Mouse (Mus musculus): ENCODE data around the gene Ndufs2. TPM values are rescaled to one million over a fixed set of nuclear protein-coding genes. Genes with fewer than 3 reads are reported as not detected.

The Ndufs2 gene
- polyA plus RNA-seq, 1 experiment from 2014 or later: 188 TPM

DNA sequence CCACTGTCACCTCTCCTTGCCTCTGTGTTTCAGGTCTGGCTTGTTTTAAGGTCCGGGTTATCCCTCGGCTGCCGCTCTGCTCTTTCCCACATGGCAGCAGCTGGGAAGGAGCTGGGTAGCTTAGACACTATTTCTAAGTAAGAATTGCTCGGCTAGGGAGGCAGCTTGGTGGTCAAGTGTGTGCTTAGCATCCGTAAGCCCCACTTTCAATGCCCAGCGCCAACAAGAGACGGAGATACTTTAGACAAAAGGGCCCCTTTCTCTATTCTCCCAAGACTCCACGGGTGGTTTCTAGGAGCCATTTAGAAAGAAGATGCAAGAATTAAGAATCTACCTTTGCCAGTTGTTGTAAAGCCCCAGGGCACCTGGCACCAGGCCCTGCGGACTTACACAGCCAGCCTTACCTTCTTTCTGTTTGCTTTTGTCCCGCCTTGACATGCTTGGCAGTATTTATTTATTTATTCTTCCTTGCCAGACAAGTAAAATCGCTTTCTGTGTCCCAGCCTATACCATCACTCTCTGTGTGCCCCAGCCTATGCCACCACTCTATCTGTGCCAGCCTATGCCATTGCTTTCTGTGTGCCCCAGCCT is 24.1 kb upstream of the Ndufs2 start:
- no peak for TF ChIP-seq EP300 (IDR thresholded peaks at IDR 0.05)
- no peak for TF ChIP-seq CTCF (IDR thresholded peaks at IDR 0.05)
- peaks cover 34% of the 10 kb centered on the region; the same call in 1 of the 2 replicates for H3K36me3 ChIP-seq (ENCODE audit: insufficient read depth, low read length)
- ATAC-seq (no peak), DNase-seq (ENCODE audit: low spot score) (no peak)
- H3K9me3 ChIP-seq (ENCODE audit: low read length): no peaks in the 10 kb centered on the region
- no peak overlapping the region for H3K4me2 ChIP-seq (replicated peaks; ENCODE audit: low read depth, low read length)
- peaks cover 9% of the 10 kb centered on the region; the same call in 1 of the 2 replicates for H3K4me1 ChIP-seq (ENCODE audit: insufficient read depth, low read depth, low read length)
- WGBS: 63% methylated on average over 11 of the region's 11 CpGs
- H3K27ac ChIP-seq (ENCODE audit: low read length): no peak overlapping the region
- H3K4me3 ChIP-seq (ENCODE audit: low read depth, low read length): no peak overlapping the region
- H3K9ac ChIP-seq (replicated peaks; ENCODE audit: low read depth): no peak overlapping the region
- H3K27me3 ChIP-seq (replicated peaks; ENCODE audit: insufficient read depth, low read length): no peaks in the 10 kb centered on the region

DNA sequence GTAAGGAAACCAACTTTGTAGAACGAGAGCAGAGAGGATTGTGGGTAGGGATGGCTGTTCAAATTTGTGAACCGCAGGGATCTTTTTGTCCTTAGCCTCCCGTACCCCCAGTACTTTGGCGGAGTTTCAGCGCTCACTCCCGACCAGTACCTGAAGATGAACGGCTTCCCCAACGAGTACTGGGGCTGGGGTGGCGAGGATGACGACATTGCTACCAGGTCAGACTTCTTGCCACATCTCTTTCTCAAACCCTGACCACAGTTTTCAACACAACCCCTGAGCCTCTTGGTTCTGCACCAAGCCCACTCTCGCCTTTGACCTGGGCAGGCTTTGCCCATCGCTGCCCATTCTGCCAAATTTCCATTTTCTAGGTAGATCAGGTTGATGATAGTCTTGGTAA is 23.0 kb upstream of the Ndufs2 start:
- no peaks in the 10 kb centered on the region for H3K9me3 ChIP-seq (ENCODE audit: low read length)
- 81% methylated on average over 12 of the region's 12 CpGs for WGBS
- ATAC-seq (no peak), DNase-seq (ENCODE audit: low spot score) (no peak)
- peaks cover 7% of the 10 kb centered on the region; the same call in 1 of the 2 replicates for H3K4me1 ChIP-seq (ENCODE audit: insufficient read depth, low read depth, low read length)
- H3K9ac ChIP-seq (replicated peaks; ENCODE audit: low read depth): no peak overlapping the region
- H3K4me2 ChIP-seq (replicated peaks; ENCODE audit: low read depth, low read length): no peak overlapping the region
- H3K27me3 ChIP-seq (replicated peaks; ENCODE audit: insufficient read depth, low read length): no peaks in the 10 kb centered on the region
- no peak overlapping the region for H3K4me3 ChIP-seq (ENCODE audit: low read depth, low read length)
- no peak for TF ChIP-seq EP300 (IDR thresholded peaks at IDR 0.05)
- no peak for TF ChIP-seq CTCF (IDR thresholded peaks at IDR 0.05)
- no peak overlapping the region for H3K27ac ChIP-seq (ENCODE audit: low read length)
- peaks cover 34% of the 10 kb centered on the region; the same call in 1 of the 2 replicates for H3K36me3 ChIP-seq (ENCODE audit: insufficient read depth, low read length)

DNA sequence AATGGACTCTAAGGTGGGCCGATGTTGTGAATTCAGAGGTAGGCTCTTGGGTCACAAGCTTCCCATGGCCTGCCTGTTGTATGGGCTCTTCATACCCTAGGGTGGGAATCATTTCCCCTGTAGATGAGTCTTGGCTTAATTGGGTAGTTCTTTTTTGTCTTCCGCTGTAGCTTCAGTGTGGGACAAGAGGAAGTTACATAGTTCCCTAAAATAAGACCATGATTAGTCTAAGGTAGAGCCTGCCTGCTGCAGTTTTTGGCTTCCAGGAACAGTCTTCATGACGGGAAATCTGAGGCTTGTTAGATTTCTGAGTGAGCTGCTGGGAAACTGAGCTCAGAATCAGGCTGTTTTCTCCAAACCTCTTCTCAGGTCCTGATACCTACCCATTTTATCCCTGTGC is 20.9 kb upstream of the Ndufs2 start:
- TF ChIP-seq EP300 (IDR thresholded peaks at IDR 0.05) (no peak), CTCF (IDR thresholded peaks at IDR 0.05) (no peak)
- no peaks in the 10 kb centered on the region for H3K27me3 ChIP-seq (replicated peaks; ENCODE audit: insufficient read depth, low read length)
- H3K4me2 ChIP-seq (replicated peaks; ENCODE audit: low read depth, low read length): peak overlapping the region; percentile 87
- no peak overlapping the region for H3K9ac ChIP-seq (replicated peaks; ENCODE audit: low read depth)
- peaks cover 30% of the 10 kb centered on the region; the same call in 1 of the 2 replicates for H3K36me3 ChIP-seq (ENCODE audit: insufficient read depth, low read length)
- peak; percentile 30 for DNase-seq (ENCODE audit: low spot score)
- H3K4me1 ChIP-seq (ENCODE audit: insufficient read depth, low read depth, low read length): peaks cover 7% of the 10 kb centered on the region; the same call in 1 of the 2 replicates
- no peak for ATAC-seq
- H3K9me3 ChIP-seq (ENCODE audit: low read length): no peaks in the 10 kb centered on the region
- 80% methylated on average over 3 of the region's 3 CpGs for WGBS
- peak overlapping the region; percentile 4; the same call in 1 of the 2 replicates for H3K4me3 ChIP-seq (ENCODE audit: low read depth, low read length)
- H3K27ac ChIP-seq (ENCODE audit: low read length): peak overlapping the region; percentile 28

DNA sequence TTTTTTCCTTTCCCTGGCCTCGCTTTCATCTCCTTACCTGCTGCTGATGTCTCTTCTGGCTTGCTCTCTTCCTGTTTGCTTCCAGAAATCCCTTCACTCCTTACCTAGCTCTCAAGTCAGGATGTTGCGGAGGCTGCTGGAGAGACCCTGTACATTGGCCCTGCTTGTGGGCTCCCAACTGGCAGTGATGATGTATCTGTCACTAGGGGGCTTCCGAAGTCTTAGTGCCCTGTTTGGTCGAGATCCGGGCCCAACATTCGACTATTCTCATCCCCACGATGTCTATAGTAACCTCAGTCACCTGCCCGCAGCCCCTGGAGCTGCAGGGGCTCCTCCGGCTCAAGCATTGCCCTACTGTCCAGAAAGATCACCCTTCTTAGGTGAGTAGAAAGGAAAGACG is 20.4 kb upstream of the Ndufs2 start:
- H3K4me3 ChIP-seq (ENCODE audit: low read depth, low read length): peak overlapping the region; percentile 4; the same call in 1 of the 2 replicates
- peak overlapping the region; percentile 87 for H3K4me2 ChIP-seq (replicated peaks; ENCODE audit: low read depth, low read length)
- H3K4me1 ChIP-seq (ENCODE audit: insufficient read depth, low read depth, low read length): peaks cover 7% of the 10 kb centered on the region; the same call in 1 of the 2 replicates
- DNase-seq (ENCODE audit: low spot score) (no peak), ATAC-seq (no peak)
- TF ChIP-seq CTCF (IDR thresholded peaks at IDR 0.05) (0 out of 2 replicates have a peak, but pooled peaks have one; percentile 10), EP300 (IDR thresholded peaks at IDR 0.05) (no peak)
- no peaks in the 10 kb centered on the region for H3K27me3 ChIP-seq (replicated peaks; ENCODE audit: insufficient read depth, low read length)
- 45% methylated on average over 10 of the region's 10 CpGs for WGBS
- no peaks in the 10 kb centered on the region for H3K9me3 ChIP-seq (ENCODE audit: low read length)
- H3K27ac ChIP-seq (ENCODE audit: low read length): peak overlapping the region; percentile 28
- H3K9ac ChIP-seq (replicated peaks; ENCODE audit: low read depth): no peak overlapping the region
- peaks cover 29% of the 10 kb centered on the region; the same call in 1 of the 2 replicates for H3K36me3 ChIP-seq (ENCODE audit: insufficient read depth, low read length)

DNA sequence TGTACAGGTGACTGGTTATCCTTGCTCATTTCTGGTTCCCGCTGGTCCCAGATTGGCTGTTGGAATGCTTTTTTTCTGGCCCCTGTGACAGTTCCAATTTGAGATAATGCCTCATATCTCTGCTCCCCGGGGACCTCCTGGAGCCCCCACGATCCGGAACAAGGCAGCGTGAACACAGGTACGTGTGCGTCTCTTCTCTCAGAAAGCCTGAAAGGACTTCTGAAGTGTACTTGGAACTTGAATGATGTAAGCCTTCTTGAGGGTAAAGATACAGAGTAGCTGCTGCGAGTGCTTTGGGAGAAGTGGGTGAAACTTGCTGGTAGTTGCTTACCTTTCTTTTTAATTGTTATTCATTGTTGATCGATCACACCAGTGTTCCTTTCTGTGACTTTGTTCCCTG is 20.0 kb upstream of the Ndufs2 start:
- Histone ChIP-seq H3K4me3 (ENCODE audit: low read depth, low read length) (peak overlapping the region; percentile 84), H3K9ac (replicated peaks; ENCODE audit: low read depth) (peak overlapping the region; percentile 71), H3K27me3 (replicated peaks; ENCODE audit: insufficient read depth, low read length) (no peaks in the 10 kb centered on the region), H3K9me3 (ENCODE audit: low read length) (no peaks in the 10 kb centered on the region), H3K27ac (ENCODE audit: low read length) (peak overlapping the region; percentile 91), H3K36me3 (ENCODE audit: insufficient read depth, low read length) (peaks cover 25% of the 10 kb centered on the region; the same call in 1 of the 2 replicates), H3K4me2 (replicated peaks; ENCODE audit: low read depth, low read length) (peak overlapping the region; percentile 87), H3K4me1 (ENCODE audit: insufficient read depth, low read depth, low read length) (peaks cover 7% of the 10 kb centered on the region; the same call in 1 of the 2 replicates)
- WGBS: 37% methylated on average over 9 of the region's 9 CpGs
- ATAC-seq (peak; percentile 39), DNase-seq (ENCODE audit: low spot score) (peak; percentile 81)
- no peak for TF ChIP-seq CTCF (IDR thresholded peaks at IDR 0.05)

DNA sequence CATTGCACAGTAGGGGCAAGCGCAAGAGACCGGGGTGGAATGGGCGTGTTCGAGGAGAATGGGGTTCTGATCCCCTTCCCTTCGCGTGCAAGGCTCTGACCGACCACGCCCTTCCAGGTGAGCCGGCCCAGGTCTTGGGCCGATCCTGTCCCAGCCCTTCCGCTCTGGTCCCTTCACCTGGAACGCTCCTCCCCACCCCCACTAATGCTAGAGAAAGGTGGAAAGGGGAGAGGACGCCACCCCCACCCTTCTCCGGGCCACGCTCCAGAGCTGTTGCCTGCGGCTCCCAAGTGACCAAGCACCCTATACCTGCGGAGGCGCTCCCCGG is 19.3 kb upstream of the Ndufs2 start:
- TF ChIP-seq EP300 (IDR thresholded peaks at IDR 0.05) (no peak), CTCF (IDR thresholded peaks at IDR 0.05) (no peak)
- Histone ChIP-seq H3K4me3 (ENCODE audit: low read depth, low read length) (peak overlapping the region; percentile 84), H3K9me3 (ENCODE audit: low read length) (no peaks in the 10 kb centered on the region), H3K4me1 (ENCODE audit: insufficient read depth, low read depth, low read length) (peaks cover 7% of the 10 kb centered on the region; the same call in 1 of the 2 replicates), H3K27me3 (replicated peaks; ENCODE audit: insufficient read depth, low read length) (no peaks in the 10 kb centered on the region), H3K4me2 (replicated peaks; ENCODE audit: low read depth, low read length) (peak overlapping the region; percentile 87), H3K27ac (ENCODE audit: low read length) (peak overlapping the region; percentile 91), H3K36me3 (ENCODE audit: insufficient read depth, low read length) (peaks cover 21% of the 10 kb centered on the region; the same call in 1 of the 2 replicates), H3K9ac (replicated peaks; ENCODE audit: low read depth) (peak overlapping the region; percentile 71)
- 0% methylated on average over 19 of the region's 19 CpGs for WGBS
- ATAC-seq (peak; percentile 87), DNase-seq (ENCODE audit: low spot score) (peak; percentile 90)
